Mouse (Mus musculus): ENCODE results near the gene Pacs2.

GRCm38 (mm10) chr12:113075486-113075885 lies 61.2 kb downstream of the Pacs2 start:
- TF ChIP-seq EP300 (IDR thresholded peaks at IDR 0.05; ENCODE audit: low read depth), result no peak
- no peak for TF ChIP-seq CTCF (IDR thresholded peaks at IDR 0.05; ENCODE audit: low read depth)

Data from liver, postnatal 0 days (tissue).